Mouse (Mus musculus): ENCODE results near the gene Ldhd. TPM values are rescaled to one million over a fixed set of nuclear protein-coding genes. Genes with fewer than 3 reads are reported as not detected.
"Not testable (repeated sequence)": the region's sequence is repeated elsewhere in the genome, so short reads cannot be mapped to it uniquely, and the experiment has no call there.

Ldhd gene
- polyA plus RNA-seq, 1 experiment from 2014 or later, result 0.04 TPM

GRCm38 (mm10) chr8:111650651-111651050 lies 20.5 kb upstream of the Ldhd start:
- 94% methylated on average over 3 of the region's 3 CpGs for WGBS

GRCm38 (mm10) chr8:111648834-111649233 lies 18.7 kb upstream of the Ldhd start:
- DNase-seq (ENCODE audit: low spot score) (no peak), ATAC-seq (ENCODE audit: insufficient number of reproducible peaks, low FRiP score, low TSS enrichment, low read depth) (no peak)
- no peak overlapping the region for H3K4me3 ChIP-seq (ENCODE audit: low read depth, low read length)
- H3K4me1 ChIP-seq (ENCODE audit: control insufficient read depth, insufficient read depth, low read length), result no peaks in the 10 kb centered on the region
- no peaks in the 10 kb centered on the region for H3K9me3 ChIP-seq (ENCODE audit: control insufficient read depth, low read length)
- H3K27ac ChIP-seq (replicated peaks; ENCODE audit: low read depth, low read length), result no peak overlapping the region
- no peaks in the 10 kb centered on the region for H3K27me3 ChIP-seq (ENCODE audit: control insufficient read depth, insufficient read depth, low read length)
- no peak overlapping the region for H3K9ac ChIP-seq (ENCODE audit: low read length)
- H3K4me2 ChIP-seq (ENCODE audit: low read depth, severe bottlenecking), result no peak overlapping the region
- no peaks in the 10 kb centered on the region for H3K36me3 ChIP-seq (ENCODE audit: control insufficient read depth, insufficient read depth, low read length)
- WGBS, result 75% methylated on average over 2 of the region's 2 CpGs

More at GRCm38 (mm10) chr8:111650651-111651050, 20.5 kb upstream of the Ldhd start:
- Histone ChIP-seq H3K9me3 (ENCODE audit: control insufficient read depth, low read length) (no peaks in the 10 kb centered on the region; the same call in 1 of the 2 replicates), H3K27me3 (ENCODE audit: control insufficient read depth, insufficient read depth, low read length) (no peaks in the 10 kb centered on the region), H3K36me3 (ENCODE audit: control insufficient read depth, insufficient read depth, low read length) (no peaks in the 10 kb centered on the region), H3K9ac (ENCODE audit: low read length) (no peak overlapping the region), H3K4me1 (ENCODE audit: control insufficient read depth, insufficient read depth, low read length) (no peaks in the 10 kb centered on the region), H3K4me2 (ENCODE audit: low read depth, severe bottlenecking) (no peak overlapping the region), H3K4me3 (ENCODE audit: low read depth, low read length) (no peak overlapping the region), H3K27ac (replicated peaks; ENCODE audit: low read depth, low read length) (no peak overlapping the region)
- no peak for DNase-seq (ENCODE audit: low spot score)
- ATAC-seq (ENCODE audit: insufficient number of reproducible peaks, low FRiP score, low TSS enrichment, low read depth), result no peak

- no peak overlapping the region for H3K4me3 ChIP-seq (ENCODE audit: low read depth, low read length)
- H3K27me3 ChIP-seq (ENCODE audit: control insufficient read depth, insufficient read depth, low read length), result no peaks in the 10 kb centered on the region
- ATAC-seq (ENCODE audit: insufficient number of reproducible peaks, low FRiP score, low TSS enrichment, low read depth) (no peak), DNase-seq (ENCODE audit: low spot score) (no peak)
- 97% methylated on average over 8 of the region's 8 CpGs for WGBS
- no peaks in the 10 kb centered on the region for H3K9me3 ChIP-seq (ENCODE audit: control insufficient read depth, low read length)
- H3K9ac ChIP-seq (ENCODE audit: low read length), result no peak overlapping the region
- no peaks in the 10 kb centered on the region for H3K36me3 ChIP-seq (ENCODE audit: control insufficient read depth, insufficient read depth, low read length)
- H3K4me2 ChIP-seq (ENCODE audit: low read depth, severe bottlenecking), result no peak overlapping the region
- 0 out of 2 replicates have a peak, but pooled peaks cover 4% of the 10 kb centered on the region for H3K4me1 ChIP-seq (ENCODE audit: control insufficient read depth, insufficient read depth, low read length)
- H3K27ac ChIP-seq (replicated peaks; ENCODE audit: low read depth, low read length), result no peak overlapping the region
These were observed 15.5 kb upstream of the Ldhd start for GRCm38 (mm10) chr8:111645715-111646114.

- H3K4me1 ChIP-seq (ENCODE audit: control insufficient read depth, insufficient read depth, low read length); H3K4me2 ChIP-seq (ENCODE audit: low read depth, severe bottlenecking); ATAC-seq (ENCODE audit: insufficient number of reproducible peaks, low FRiP score, low TSS enrichment, low read depth); H3K27ac ChIP-seq (replicated peaks; ENCODE audit: low read depth, low read length); DNase-seq (ENCODE audit: low spot score); H3K27me3 ChIP-seq (ENCODE audit: control insufficient read depth, insufficient read depth, low read length); H3K36me3 ChIP-seq (ENCODE audit: control insufficient read depth, insufficient read depth, low read length); H3K9me3 ChIP-seq (ENCODE audit: control insufficient read depth, low read length); H3K9ac ChIP-seq (ENCODE audit: low read length): not testable (repeated sequence)
- H3K4me3 ChIP-seq (ENCODE audit: low read depth, low read length), result peak overlapping the region; percentile 66
- WGBS, result 78% methylated on average over 12 of the region's 12 CpGs
These were observed 14.3 kb upstream of the Ldhd start for GRCm38 (mm10) chr8:111644286-111645051.

- WGBS, result under 1% methylated on average over 74 of the region's 75 CpGs
- 0 out of 2 replicates have a peak, but pooled peaks cover 4% of the 10 kb centered on the region for H3K4me1 ChIP-seq (ENCODE audit: control insufficient read depth, insufficient read depth, low read length)
These were observed 13.3 kb upstream of the Ldhd start, which contains the start of gene Zfp1 for GRCm38 (mm10) chr8:111643264-111644141. Gene Zfp1, plus strand, starts transcription at chr8:111643401.

GRCm38 (mm10) chr8:111642939-111643263 lies 12.7 kb upstream of the Ldhd start:
- peak overlapping the region; percentile 66 for H3K4me3 ChIP-seq (ENCODE audit: low read depth, low read length)
- H3K27me3 ChIP-seq (ENCODE audit: control insufficient read depth, insufficient read depth, low read length), result no peaks in the 10 kb centered on the region
- H3K27ac ChIP-seq (replicated peaks; ENCODE audit: low read depth, low read length), result peak overlapping the region; percentile 68; the same call in 1 of the 2 replicates
- peak overlapping the region; percentile 67 for H3K9ac ChIP-seq (ENCODE audit: low read length)
- peak overlapping the region; percentile 60 for H3K4me2 ChIP-seq (ENCODE audit: low read depth, severe bottlenecking)
- no peak for DNase-seq (ENCODE audit: low spot score)
- WGBS, result 10% methylated on average over 5 of the region's 5 CpGs
- no peaks in the 10 kb centered on the region for H3K9me3 ChIP-seq (ENCODE audit: control insufficient read depth, low read length)
- H3K4me1 ChIP-seq (ENCODE audit: control insufficient read depth, insufficient read depth, low read length), result 0 out of 2 replicates have a peak, but pooled peaks cover 4% of the 10 kb centered on the region
- ATAC-seq (ENCODE audit: insufficient number of reproducible peaks, low FRiP score, low TSS enrichment, low read depth), result peak; percentile 23; the same call in 1 of the 2 replicates
- H3K36me3 ChIP-seq (ENCODE audit: control insufficient read depth, insufficient read depth, low read length), result no peaks in the 10 kb centered on the region

More at GRCm38 (mm10) chr8:111643264-111644141, 13.3 kb upstream of the Ldhd start, which contains the start of gene Zfp1:
- Histone ChIP-seq H3K4me2 (ENCODE audit: low read depth, severe bottlenecking) (peak within 1 kb of the TSS; percentile 60), H3K9me3 (ENCODE audit: control insufficient read depth, low read length) (no peaks in the 10 kb centered on the region), H3K9ac (ENCODE audit: low read length) (peak within 1 kb of the TSS; percentile 87), H3K4me3 (ENCODE audit: low read depth, low read length) (peak within 1 kb of the TSS; percentile 66), H3K27me3 (ENCODE audit: control insufficient read depth, insufficient read depth, low read length) (no peaks in the 10 kb centered on the region), H3K27ac (replicated peaks; ENCODE audit: low read depth, low read length) (peak within 1 kb of the TSS; percentile 68), H3K36me3 (ENCODE audit: control insufficient read depth, insufficient read depth, low read length) (no peaks in the 10 kb centered on the region)
- DNase-seq (ENCODE audit: low spot score), result peak; percentile 93
- ATAC-seq (ENCODE audit: insufficient number of reproducible peaks, low FRiP score, low TSS enrichment, low read depth), result peak; percentile 97

- 74% methylated on average over 5 of the region's 5 CpGs for WGBS
- Histone ChIP-seq H3K4me1 (ENCODE audit: control insufficient read depth, insufficient read depth, low read length) (0 out of 2 replicates have a peak, but pooled peaks cover 4% of the 10 kb centered on the region), H3K27ac (replicated peaks; ENCODE audit: low read depth, low read length) (0 out of 2 replicates have a peak overlapping the region, but pooled peaks have one; percentile 68), H3K9ac (ENCODE audit: low read length) (no peak overlapping the region), H3K4me3 (ENCODE audit: low read depth, low read length) (peak overlapping the region; percentile 66), H3K36me3 (ENCODE audit: control insufficient read depth, insufficient read depth, low read length) (no peaks in the 10 kb centered on the region), H3K27me3 (ENCODE audit: control insufficient read depth, insufficient read depth, low read length) (no peaks in the 10 kb centered on the region), H3K4me2 (ENCODE audit: low read depth, severe bottlenecking) (peak overlapping the region; percentile 60), H3K9me3 (ENCODE audit: control insufficient read depth, low read length) (no peaks in the 10 kb centered on the region)
- no peak for DNase-seq (ENCODE audit: low spot score)
- no peak for ATAC-seq (ENCODE audit: insufficient number of reproducible peaks, low FRiP score, low TSS enrichment, low read depth)
These were observed 12.3 kb upstream of the Ldhd start for GRCm38 (mm10) chr8:111642496-111642895.

GRCm38 (mm10) chr8:111641064-111641463 lies 10.9 kb upstream of the Ldhd start:
- WGBS, result 93% methylated on average over 2 of the region's 2 CpGs
- Histone ChIP-seq H3K36me3 (ENCODE audit: control insufficient read depth, insufficient read depth, low read length) (no peaks in the 10 kb centered on the region), H3K4me2 (ENCODE audit: low read depth, severe bottlenecking) (no peak overlapping the region), H3K4me1 (ENCODE audit: control insufficient read depth, insufficient read depth, low read length) (0 out of 2 replicates have a peak, but pooled peaks cover 4% of the 10 kb centered on the region), H3K27me3 (ENCODE audit: control insufficient read depth, insufficient read depth, low read length) (no peaks in the 10 kb centered on the region), H3K4me3 (ENCODE audit: low read depth, low read length) (no peak overlapping the region), H3K9me3 (ENCODE audit: control insufficient read depth, low read length) (no peaks in the 10 kb centered on the region), H3K9ac (ENCODE audit: low read length) (no peak overlapping the region), H3K27ac (replicated peaks; ENCODE audit: low read depth, low read length) (no peak overlapping the region)
- no peak for DNase-seq (ENCODE audit: low spot score)
- no peak for ATAC-seq (ENCODE audit: insufficient number of reproducible peaks, low FRiP score, low TSS enrichment, low read depth)
